Mouse (Mus musculus) neural tube, embryonic 14.5 days (tissue): Measurements from ENCODE around the gene Nol9. TPM values are rescaled to one million over a fixed set of nuclear protein-coding genes. Genes with fewer than 3 reads are reported as not detected.
A peak's percentile ranks its signal among the peaks of the same experiment; 100 is the strongest.

Experiments
- ATAC-seq: fragments of 200-750 bp; cut with Nextera tagmentation; 2 replicates; pipeline ENCODE4 v1.8.0; 2017; ENCODE audit warnings: low read depth, mild to moderate bottlenecking, moderate TSS enrichment, moderate library complexity
- H3K27ac ChIP-seq: fragments of 300-500 bp; sonication (generic); 2 replicates; pipeline ENCODE4 v1.5.1; 2014; ENCODE audit warnings: low read depth, mild to moderate bottlenecking, control low read depth, low read length, moderate library complexity, mixed read lengths
- H3K27me3 ChIP-seq: fragments of 300-500 bp; sonication (generic); 2 replicates; pipeline ENCODE4 v1.6.1; 2014; ENCODE audit warnings: low read length; ENCODE audit not compliant: control insufficient read depth, insufficient read depth
- H3K36me3 ChIP-seq: fragments of 300-500 bp; sonication (generic); 2 replicates; pipeline ENCODE4 v1.6.1; 2014; ENCODE audit warnings: low read length, mixed read lengths; ENCODE audit not compliant: control insufficient read depth, insufficient read depth
- H3K4me1 ChIP-seq: fragments of 300-500 bp; sonication (generic); 2 replicates; pipeline ENCODE4 v1.6.1; 2014; ENCODE audit warnings: low read length; ENCODE audit not compliant: control insufficient read depth, insufficient read depth
- H3K4me2 ChIP-seq: fragments of 300-500 bp; sonication (generic); 2 replicates; pipeline ENCODE4 v1.6.1; 2014; ENCODE audit warnings: mild to moderate bottlenecking, low read depth, low read length, control low read depth
- H3K4me3 ChIP-seq: fragments of 300-500 bp; sonication (generic); 2 replicates; pipeline ENCODE4 v1.5.1; 2014; ENCODE audit warnings: low read depth, low read length, control low read depth, mixed read lengths
- H3K9ac ChIP-seq: fragments of 300-500 bp; sonication (generic); replicated peaks from 2 replicates; pipeline ENCODE4 v1.6.1; 2014; ENCODE audit warnings: low read depth, mild to moderate bottlenecking, control low read depth, low read length, mixed read lengths
- H3K9me3 ChIP-seq: fragments of 300-500 bp; sonication (generic); 2 replicates; pipeline ENCODE4 v1.6.1; 2016; ENCODE audit warnings: low read length; ENCODE audit not compliant: control insufficient read depth
- WGBS: fragments of 180-500 bp; shearing (Covaris S2); extraction: QIAGEN DNeasy Blood & Tissue Kit; methylation state at CpG from one replicate; pipeline ENCODE4 v1.1.7; 2014; 5-methylcytosine and 5-hydroxymethylcytosine counted together
- polyA plus RNA-seq: library from polyadenylated mRNA; unstranded; fragments of >200 nt; fragmentation: Nextera tagmentation; extraction: Ambion mirVana; gene quantifications from 2 replicates; pipeline ENCODE4 v1.2.1, GENCODE M21; 2014

The Nol9 gene
- polyA plus RNA-seq, 1 experiment from 2014 or later, result 26.1 TPM

DNA sequence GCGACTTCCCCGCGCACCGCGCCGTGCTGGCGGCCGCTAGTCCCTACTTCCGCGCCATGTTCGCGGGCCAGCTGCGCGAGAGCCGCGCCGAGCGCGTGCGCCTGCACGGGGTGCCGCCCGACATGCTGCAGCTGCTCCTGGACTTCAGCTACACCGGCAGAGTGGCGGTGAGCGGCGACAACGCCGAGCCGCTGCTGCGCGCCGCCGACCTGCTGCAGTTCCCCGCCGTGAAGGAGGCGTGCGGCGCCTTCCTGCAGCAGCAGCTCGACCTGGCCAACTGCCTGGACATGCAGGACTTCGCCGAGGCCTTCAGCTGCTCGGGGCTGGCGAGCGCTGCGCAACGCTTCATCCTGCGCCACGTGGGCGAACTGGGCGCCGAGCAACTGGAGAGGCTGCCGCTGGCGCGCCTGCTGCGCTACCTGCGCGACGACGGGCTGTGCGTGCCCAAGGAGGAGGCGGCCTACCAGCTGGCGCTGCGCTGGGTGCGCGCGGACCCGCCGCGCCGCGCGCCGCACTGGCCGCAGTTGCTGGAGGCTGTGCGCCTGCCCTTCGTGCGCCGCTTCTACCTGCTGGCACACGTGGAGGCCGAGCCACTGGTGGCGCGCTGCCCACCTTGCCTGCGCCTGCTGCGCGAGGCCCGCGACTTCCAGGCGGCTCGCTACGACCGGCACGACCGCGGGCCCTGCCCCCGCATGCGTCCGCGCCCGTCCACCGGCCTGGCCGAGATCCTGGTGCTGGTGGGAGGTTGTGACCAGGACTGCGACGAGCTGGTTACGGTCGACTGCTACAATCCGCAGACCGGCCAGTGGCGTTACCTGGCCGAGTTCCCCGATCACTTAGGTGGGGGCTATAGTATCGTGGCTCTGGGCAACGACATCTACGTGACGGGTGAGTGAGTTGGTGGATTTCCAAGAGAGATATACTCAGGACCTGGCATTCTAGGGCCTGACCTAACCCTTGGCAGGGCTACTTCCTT, 29.8 kb upstream of the Nol9 start:
- Histone ChIP-seq H3K4me3 (peak overlapping the region; percentile 71), H3K27me3 (peaks cover 20% of the 10 kb centered on the region), H3K36me3 (0 out of 2 replicates have a peak, but pooled peaks cover 3% of the 10 kb centered on the region), H3K9ac (peak overlapping the region; percentile 67), H3K4me1 (peaks cover 17% of the 10 kb centered on the region), H3K4me2 (peak overlapping the region; percentile 100), H3K9me3 (no peaks in the 10 kb centered on the region), H3K27ac (peak overlapping the region; percentile 71)
- under 1% methylated on average over 115 of the region's 115 CpGs for WGBS
- ATAC-seq, result peak; percentile 78

DNA sequence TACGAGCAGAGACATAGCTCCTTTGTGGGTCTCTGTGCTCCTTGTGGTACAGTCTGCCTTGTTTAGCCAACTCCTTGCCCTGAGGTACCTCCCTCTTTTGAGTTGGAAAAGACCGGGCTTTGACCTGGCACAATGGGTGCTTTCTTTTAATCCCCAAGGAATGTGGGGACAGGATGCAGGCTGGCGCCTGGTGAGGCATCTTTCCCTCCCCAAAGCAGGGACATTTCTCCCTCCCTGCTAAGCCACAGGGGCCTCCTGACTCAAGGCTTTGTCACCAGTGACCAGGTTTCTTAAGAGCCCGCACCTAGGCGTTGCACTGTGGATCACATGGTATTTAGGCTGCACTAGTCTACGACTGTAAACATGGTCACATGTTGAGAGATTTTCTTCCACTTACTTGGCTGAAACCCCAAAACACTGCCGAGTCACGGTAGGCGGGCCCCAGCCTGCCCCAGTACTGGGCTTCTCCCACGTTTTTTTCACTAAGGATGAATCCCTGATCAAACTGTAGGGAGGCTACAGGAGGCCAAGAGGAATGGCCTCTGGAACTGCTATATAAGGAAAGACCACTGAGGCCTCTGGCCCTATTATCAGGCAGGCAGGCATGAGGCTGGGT, 28.9 kb upstream of the Nol9 start:
- Histone ChIP-seq H3K9ac (no peak overlapping the region), H3K27me3 (peaks cover 20% of the 10 kb centered on the region), H3K4me2 (peak overlapping the region; percentile 100), H3K9me3 (no peaks in the 10 kb centered on the region), H3K4me1 (peaks cover 17% of the 10 kb centered on the region), H3K27ac (no peak overlapping the region), H3K4me3 (peak overlapping the region; percentile 71), H3K36me3 (0 out of 2 replicates have a peak, but pooled peaks cover 3% of the 10 kb centered on the region)
- no peak for ATAC-seq
- 3% methylated on average over 10 of the region's 10 CpGs for whole genome bisulfite sequencing

DNA sequence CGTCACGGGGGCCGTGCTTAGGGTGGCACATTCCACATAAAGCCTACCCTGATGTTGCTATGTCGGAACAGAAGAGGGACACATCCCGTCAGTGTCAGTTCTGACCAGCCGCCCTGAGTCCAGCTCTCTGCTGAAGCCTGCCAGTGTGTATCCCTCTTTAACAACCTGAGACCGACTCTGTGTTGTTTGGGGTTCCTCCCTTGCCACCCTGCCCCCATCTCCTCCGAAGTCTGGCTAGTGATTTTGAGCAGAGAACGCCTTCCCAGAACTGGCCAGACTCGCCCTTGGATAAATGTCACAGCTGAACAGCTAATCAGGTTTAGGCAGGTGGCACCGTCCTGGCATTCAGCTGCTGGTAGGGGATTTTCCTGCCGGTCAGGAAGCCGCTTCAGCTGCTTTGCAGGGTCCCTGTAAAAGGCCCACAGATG, 28.4 kb upstream of the Nol9 start:
- Histone ChIP-seq H3K36me3 (0 out of 2 replicates have a peak, but pooled peaks cover 3% of the 10 kb centered on the region), H3K4me2 (peak overlapping the region; percentile 100), H3K27me3 (peaks cover 20% of the 10 kb centered on the region), H3K4me3 (peak overlapping the region; percentile 71), H3K9ac (no peak overlapping the region), H3K27ac (no peak overlapping the region), H3K9me3 (no peaks in the 10 kb centered on the region), H3K4me1 (peaks cover 17% of the 10 kb centered on the region)
- 17% methylated on average over 13 of the region's 13 CpGs for WGBS
- no peak for ATAC-seq

DNA sequence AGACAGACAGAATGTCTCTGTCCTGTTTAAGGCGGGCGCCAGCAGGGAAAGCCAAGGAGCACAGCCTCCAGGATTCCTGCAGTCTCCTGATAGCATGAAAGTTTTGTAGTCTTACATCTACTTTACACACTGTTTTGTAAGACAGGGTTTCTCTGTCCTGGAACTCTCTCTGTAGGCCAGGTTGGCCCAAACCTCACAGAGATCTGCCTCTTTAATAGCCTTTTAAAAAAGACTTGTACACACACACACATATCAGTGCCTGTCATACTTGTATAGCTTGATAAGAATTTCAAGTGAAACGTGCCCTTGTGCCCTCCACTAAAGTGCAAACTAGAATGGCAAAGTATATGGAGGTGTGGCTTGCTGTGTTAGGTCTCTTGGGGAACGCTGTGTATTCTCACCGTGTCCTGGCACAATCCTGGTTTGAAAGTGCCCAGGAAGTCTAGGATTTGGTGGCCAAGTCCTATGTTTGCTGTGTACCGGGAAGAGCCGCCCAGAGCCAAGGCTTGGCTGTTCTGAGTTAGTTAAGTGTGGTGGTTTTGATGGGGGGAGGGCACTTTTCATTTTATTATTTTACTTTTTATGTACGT, 27.9 kb upstream of the Nol9 start:
- H3K27ac ChIP-seq, result no peak overlapping the region
- WGBS, result 84% methylated on average over 8 of the region's 8 CpGs
- H3K36me3 ChIP-seq, result 0 out of 2 replicates have a peak, but pooled peaks cover 3% of the 10 kb centered on the region
- peak overlapping the region; percentile 71; the same call in 1 of the 2 replicates for H3K4me3 ChIP-seq
- ATAC-seq, result no peak
- no peaks in the 10 kb centered on the region for H3K9me3 ChIP-seq
- no peak overlapping the region for H3K9ac ChIP-seq
- H3K4me2 ChIP-seq, result peak overlapping the region; percentile 100
- H3K4me1 ChIP-seq, result peaks cover 17% of the 10 kb centered on the region
- peaks cover 20% of the 10 kb centered on the region for H3K27me3 ChIP-seq

DNA sequence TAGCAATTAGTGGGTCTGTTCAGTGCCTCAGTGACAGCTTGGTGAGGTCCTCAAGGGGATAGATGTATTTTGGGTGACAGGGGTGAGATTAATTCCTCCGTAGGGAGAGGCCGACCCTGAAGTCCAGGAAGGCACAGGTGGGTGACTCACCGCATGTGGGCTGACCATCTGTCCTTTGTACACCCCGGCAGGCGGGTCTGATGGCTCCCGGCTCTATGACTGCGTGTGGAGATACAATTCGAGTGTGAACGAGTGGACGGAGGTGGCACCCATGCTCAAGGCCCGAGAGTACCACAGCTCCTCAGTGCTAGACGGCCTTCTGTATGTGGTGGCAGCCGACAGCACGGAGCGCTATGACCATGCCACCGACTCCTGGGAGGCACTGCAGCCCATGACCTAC, 27.0 kb upstream of the Nol9 start:
- Histone ChIP-seq H3K9ac (no peak overlapping the region), H3K27me3 (peaks cover 13% of the 10 kb centered on the region), H3K9me3 (no peaks in the 10 kb centered on the region), H3K4me2 (no peak overlapping the region), H3K4me3 (no peak overlapping the region), H3K4me1 (peaks cover 17% of the 10 kb centered on the region), H3K36me3 (0 out of 2 replicates have a peak, but pooled peaks cover 3% of the 10 kb centered on the region), H3K27ac (no peak overlapping the region)
- WGBS, result 94% methylated on average over 16 of the region's 16 CpGs
- no peak for ATAC-seq

DNA sequence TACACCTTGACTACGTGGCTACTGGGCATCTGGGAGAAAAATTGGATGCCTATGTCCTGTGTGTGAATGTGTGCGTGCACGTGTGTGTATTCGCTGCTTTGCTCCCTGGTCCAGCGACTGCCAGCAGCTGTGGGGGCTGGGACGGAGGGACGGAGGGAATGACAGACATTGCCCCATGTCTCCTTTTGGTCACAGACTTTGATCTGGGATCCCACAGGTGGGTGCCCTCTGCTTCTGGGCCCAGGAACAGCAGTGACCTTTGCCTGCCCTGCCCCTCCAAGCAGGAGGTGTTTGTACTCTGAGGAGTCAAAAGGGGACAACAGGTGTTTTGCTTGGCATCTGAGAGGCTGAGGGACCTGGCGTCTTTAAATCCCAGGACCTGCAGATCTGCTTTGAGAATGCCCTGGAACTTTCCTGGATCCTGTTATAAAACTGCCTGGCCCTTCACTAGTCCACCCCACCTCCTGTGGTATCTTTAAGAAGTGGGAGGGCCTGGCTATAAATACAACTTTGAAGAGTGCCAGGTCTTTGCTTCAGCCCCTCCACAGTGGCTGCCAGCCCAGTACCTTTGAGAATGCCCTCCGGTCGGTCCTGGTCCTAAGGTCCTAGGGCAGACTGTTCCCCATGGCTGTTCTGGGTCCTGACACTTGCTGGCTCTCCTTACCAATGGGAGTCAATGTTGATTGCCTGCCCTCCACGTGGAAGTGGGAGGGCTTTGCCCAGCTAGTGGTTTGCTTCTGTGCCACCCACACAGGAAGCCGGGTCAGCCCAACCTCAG, 25.9 kb upstream of the Nol9 start:
- no peak overlapping the region for H3K27ac ChIP-seq
- H3K9me3 ChIP-seq, result no peaks in the 10 kb centered on the region
- H3K36me3 ChIP-seq, result peaks cover 7% of the 10 kb centered on the region; the same call in 1 of the 2 replicates
- no peak for ATAC-seq
- no peak overlapping the region for H3K4me3 ChIP-seq
- no peak overlapping the region for H3K9ac ChIP-seq
- peaks cover 12% of the 10 kb centered on the region for H3K27me3 ChIP-seq
- no peak overlapping the region for H3K4me2 ChIP-seq
- 87% methylated on average over 12 of the region's 12 CpGs for WGBS
- H3K4me1 ChIP-seq, result peaks cover 17% of the 10 kb centered on the region

DNA sequence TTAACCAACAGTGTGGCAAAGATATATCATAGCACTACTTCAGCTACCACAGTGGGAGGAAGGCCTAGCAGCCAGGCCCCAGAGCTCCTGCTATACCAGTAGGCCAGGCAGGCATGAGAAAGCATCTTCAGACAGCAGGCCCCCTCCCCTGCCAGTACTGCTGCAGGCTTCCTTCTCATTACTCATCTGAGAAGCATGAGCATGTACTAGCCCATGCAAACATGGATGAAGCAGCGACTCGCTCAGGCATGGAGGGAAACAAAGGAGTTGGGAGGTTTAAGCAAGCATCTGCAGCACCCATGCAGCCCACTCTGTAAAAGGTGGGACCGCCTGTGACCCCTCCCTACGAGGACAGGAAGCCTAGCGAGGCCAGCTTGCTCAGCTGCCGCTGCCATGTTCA, 20.0 kb upstream of the Nol9 start:
- Histone ChIP-seq H3K9me3 (no peaks in the 10 kb centered on the region), H3K4me2 (no peak overlapping the region), H3K4me1 (no peaks in the 10 kb centered on the region), H3K27ac (no peak overlapping the region), H3K4me3 (no peak overlapping the region), H3K36me3 (peaks cover 38% of the 10 kb centered on the region), H3K27me3 (no peaks in the 10 kb centered on the region), H3K9ac (no peak overlapping the region)
- ATAC-seq, result no peak
- WGBS, result 93% methylated on average over 6 of the region's 6 CpGs

DNA sequence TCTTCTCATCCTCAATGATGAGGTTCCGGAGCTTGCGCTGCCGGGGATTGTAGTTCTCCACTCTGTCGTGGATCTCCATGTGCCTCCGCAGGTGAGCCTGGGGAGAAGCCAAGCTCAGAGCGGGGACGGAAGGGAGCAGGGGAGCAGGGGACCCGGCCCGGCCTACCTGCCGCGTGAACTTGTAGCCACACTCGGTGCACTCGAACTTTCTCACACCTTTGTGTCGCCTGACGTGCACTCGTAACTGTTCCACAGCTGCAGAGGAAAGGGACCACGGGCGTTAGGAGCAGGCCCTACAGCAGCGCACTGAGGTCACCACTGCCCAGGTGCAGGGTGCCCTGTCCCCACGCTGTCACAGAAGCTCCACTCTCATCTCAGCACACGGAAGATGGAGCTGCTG, 19.1 kb upstream of the Nol9 start:
- Histone ChIP-seq H3K27ac (no peak overlapping the region), H3K4me3 (no peak overlapping the region), H3K36me3 (peaks cover 36% of the 10 kb centered on the region), H3K4me1 (peaks cover 5% of the 10 kb centered on the region), H3K9ac (no peak overlapping the region), H3K4me2 (no peak overlapping the region), H3K27me3 (no peaks in the 10 kb centered on the region), H3K9me3 (no peaks in the 10 kb centered on the region)
- ATAC-seq, result no peak
- 96% methylated on average over 21 of the region's 21 CpGs for WGBS
